Mouse (Mus musculus): ENCODE data around the gene Hddc3.

DNA sequence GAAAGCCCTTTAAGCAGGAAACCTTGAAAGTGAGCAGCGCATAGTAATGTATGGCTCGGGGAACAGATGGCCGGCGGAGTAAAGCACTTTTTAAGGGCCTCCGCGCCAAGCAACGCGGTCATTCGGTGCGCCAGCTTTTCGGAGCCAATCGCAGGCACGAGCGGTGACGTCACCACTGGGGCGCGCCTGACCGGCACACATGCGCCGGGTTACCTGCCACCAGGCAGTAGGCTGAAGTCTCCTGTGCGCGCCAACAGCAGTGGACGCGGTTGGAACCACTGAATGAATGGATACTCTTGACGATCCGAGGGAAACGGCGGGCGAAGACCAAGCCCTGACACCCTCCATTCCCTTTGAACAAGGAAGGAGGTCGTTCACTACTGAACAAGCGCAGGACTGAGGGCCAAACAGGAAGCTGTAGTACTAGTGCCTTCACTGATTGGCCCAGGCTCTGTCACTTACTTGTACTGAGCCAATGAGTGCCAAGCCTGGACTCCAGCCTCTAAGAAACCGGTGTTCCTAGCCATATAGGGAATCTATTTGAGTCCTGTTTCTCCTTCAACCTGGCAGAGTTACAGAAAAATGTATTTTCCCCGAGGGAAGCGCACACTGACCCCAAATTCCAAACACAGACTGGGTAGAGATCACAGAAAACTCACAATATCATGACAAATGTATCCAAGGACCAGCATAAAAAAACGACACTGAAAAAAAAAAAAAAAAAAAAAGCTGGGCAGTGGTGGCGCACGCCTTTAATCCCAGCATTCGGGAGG is 18.7 kb upstream of the Hddc3 start, which contains the start of gene Rccd1:
- TF ChIP-seq POLR2A (IDR thresholded peaks at IDR 0.05; ENCODE audit: control insufficient read depth, extremely low read depth, insufficient read depth, low read length, poor library complexity) (peak; percentile 54; the same call in 1 of the 2 replicates), CTCF (IDR thresholded peaks at IDR 0.05; ENCODE audit: borderline replicate concordance, control insufficient read depth, extremely low read depth, insufficient read depth, low read length, poor library complexity) (no peak; the same call in 1 of the 2 replicates)

All from thymus, adult 2 months (tissue).